Mouse (Mus musculus): ENCODE data around the gene Uimc1.

DNA sequence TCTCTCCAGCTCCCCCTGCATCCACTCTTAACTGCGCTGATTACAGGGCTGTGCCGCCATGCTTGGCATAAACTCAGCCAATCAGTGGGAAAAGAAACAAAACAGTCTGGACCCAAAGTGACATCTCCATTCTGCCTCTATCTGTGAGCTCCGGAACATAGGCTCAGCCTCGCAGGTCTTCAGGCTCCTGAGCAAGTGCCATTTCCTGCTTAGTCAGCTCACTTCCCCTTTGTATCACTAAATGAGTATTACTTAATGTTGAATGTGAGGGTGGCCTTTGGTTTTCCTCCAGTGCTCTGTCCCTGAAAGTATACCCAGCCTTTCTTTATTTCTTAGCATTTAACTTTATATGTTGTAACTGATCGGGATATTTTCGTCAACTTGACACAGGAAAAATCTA lies 24.8 kb upstream of the Uimc1 start:
- TF ChIP-seq CTCF (IDR thresholded peaks at IDR 0.05; ENCODE audit: insufficient read depth, low read length) (no peak), POLR2A (IDR thresholded peaks at IDR 0.05; ENCODE audit: borderline replicate concordance, extremely low read depth, low read depth, low read length) (no peak)

Data from lung, adult 2 months (tissue).